Mouse (Mus musculus): ENCODE results near the gene Mettl16.

Mettl16 gene

GRCm38 (mm10) chr11:74831606-74832451, 61.2 kb downstream of the Mettl16 start:
- DNase-seq, result peak; percentile 100

- DNase-seq, result peak; percentile 79
These were observed 62.0 kb downstream of the Mettl16 start for GRCm38 (mm10) chr11:74832503-74833143.

GRCm38 (mm10) chr11:74833536-74834358, 63.1 kb downstream of the Mettl16 start:
- peak; percentile 8 for DNase-seq

GRCm38 (mm10) chr11:74834359-74834638, 63.7 kb downstream of the Mettl16 start:
- peak; percentile 26 for DNase-seq

GRCm38 (mm10) chr11:74834650-74835277, 64.1 kb downstream of the Mettl16 start:
- peak; percentile 42 for DNase-seq

GRCm38 (mm10) chr11:74835593-74836224, 65.1 kb downstream of the Mettl16 start:
- DNase-seq, result no peak

- DNase-seq, result no peak
These were observed 65.8 kb downstream of the Mettl16 start for GRCm38 (mm10) chr11:74836225-74837055.

- no peak for DNase-seq
These were observed 66.5 kb downstream of the Mettl16 start for GRCm38 (mm10) chr11:74837056-74837693.

- DNase-seq, result peak; percentile 96
These were observed 67.2 kb downstream of the Mettl16 start for GRCm38 (mm10) chr11:74837694-74838431.

GRCm38 (mm10) chr11:74838441-74838840, 67.8 kb downstream of the Mettl16 start:
- DNase-seq, result peak; percentile 97

GRCm38 (mm10) chr11:74838971-74839370, 68.3 kb downstream of the Mettl16 start:
- DNase-seq, result peak; percentile 88

- peak; percentile 15 for DNase-seq
These were observed 69.5 kb downstream of the Mettl16 start for GRCm38 (mm10) chr11:74839860-74840715.

- peak; percentile 21 for DNase-seq
These were observed 70.1 kb downstream of the Mettl16 start for GRCm38 (mm10) chr11:74840739-74841138.

GRCm38 (mm10) chr11:74841366-74841765, 70.7 kb downstream of the Mettl16 start:
- DNase-seq, result peak; percentile 77

- peak; percentile 16 for DNase-seq
These were observed 71.4 kb downstream of the Mettl16 start for GRCm38 (mm10) chr11:74842045-74842444.

GRCm38 (mm10) chr11:74842656-74843434, 72.2 kb downstream of the Mettl16 start:
- peak; percentile 37 for DNase-seq

- peak; percentile 59 for DNase-seq
These were observed 72.7 kb downstream of the Mettl16 start for GRCm38 (mm10) chr11:74843435-74843714.

GRCm38 (mm10) chr11:74843761-74844160, 73.1 kb downstream of the Mettl16 start:
- no peak for DNase-seq

- no peak for DNase-seq
These were observed 75.2 kb downstream of the Mettl16 start for GRCm38 (mm10) chr11:74845784-74846183.
